Mouse (Mus musculus): Measurements from ENCODE around the gene Tmem243. TPM values are rescaled to one million over a fixed set of nuclear protein-coding genes. Genes with fewer than 3 reads are reported as not detected.
"Not testable (repeated sequence)": the region's sequence is repeated elsewhere in the genome, so short reads cannot be mapped to it uniquely, and the experiment has no call there.

Tmem243 gene
- total RNA-seq, 4 experiments from 2014 or later = 9.5 to 12.1 (median 10.8) TPM

DNA sequence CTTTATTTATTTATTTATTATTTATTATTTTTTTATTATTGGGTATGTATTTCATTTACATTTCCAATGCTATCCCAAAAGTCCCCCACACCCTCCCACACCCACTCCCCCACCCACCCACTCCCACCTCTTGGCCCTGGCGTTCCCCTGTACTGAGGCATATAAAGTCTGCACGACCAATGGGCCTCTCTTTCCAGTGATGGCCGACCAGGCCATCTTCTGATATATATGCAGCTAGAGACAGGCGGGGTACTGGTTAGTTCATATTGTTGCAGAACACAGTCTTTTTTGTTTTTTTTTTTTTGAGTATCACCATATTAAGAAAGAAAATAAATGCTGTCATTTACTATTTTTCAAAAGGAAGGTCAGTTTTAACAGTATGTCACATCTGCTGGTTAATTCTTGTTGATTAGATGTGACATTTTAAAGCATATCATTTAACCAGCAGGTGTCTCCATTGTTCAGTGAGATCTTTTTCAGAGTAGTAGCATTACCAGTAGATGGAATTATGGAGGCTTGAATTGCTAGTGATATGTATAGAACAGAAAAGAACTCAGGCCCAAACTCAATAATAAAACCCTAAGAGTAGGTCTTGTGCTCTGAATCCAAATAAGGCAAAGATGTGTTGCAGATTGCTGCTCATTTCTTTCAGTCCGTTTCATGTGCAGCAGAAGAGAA lies 69.0 kb downstream of the Tmem243 start:
- DNase-seq (ENCODE audit: low spot score in 2 of 2) = not testable (repeated sequence)

DNA sequence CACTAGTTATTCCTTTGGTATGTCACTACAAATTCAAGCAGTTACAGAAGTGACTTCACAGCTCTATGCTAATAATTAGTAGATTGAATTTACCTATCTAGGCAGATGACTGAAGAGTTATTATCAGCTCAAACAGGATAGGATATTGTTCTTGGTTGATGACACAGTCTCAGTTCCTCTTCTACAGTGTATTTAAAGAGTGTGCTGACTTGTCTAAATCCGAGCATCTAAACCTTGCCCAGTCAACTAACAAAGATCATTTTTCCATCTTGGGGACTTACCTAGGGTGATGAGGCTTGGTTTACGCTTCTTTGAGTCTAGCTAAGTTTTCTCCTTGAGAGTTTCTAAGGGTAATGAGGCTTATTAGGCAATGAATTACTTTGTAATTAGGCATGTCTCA lies 72.8 kb downstream of the Tmem243 start:
- DNase-seq (ENCODE audit: low spot score in 2 of 2) = no peak

DNA sequence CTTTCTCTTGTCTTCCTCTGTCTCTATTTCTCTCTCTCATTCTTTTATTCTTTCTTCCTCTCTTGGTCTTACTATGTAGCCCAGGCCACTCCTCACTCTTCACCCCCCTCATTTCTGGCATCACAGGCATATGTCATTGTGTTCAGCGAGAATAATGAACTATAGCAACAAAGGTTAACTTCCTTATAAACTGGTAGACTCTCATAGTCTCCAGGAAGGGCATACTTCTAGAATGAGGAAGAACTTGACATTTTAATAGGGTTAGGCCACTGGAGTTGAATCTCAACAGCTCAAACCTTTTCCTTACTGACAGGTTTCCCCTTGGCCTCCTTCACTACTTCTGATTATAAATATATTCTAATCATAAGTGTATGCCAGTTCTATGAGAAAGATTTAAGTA lies 86.0 kb downstream of the Tmem243 start:
- DNase-seq (ENCODE audit: low spot score in 2 of 2) = no peak

Other genes starting within 250 kb of the Tmem243 start
- gene Abcb4, start 207.0 kb upstream of the Tmem243 start, total RNA-seq (2022) = 100 to 1,000 TPM in 1 of 4 experiments, 10 to 100 TPM in 3; 87.8 to 101 (median 94.9) TPM
- 10 to 100 TPM; 24.6 to 34.9 (median 30.6) TPM for gene Crot, start 103.3 kb upstream of the Tmem243 start, total RNA-seq (2022)
- 1 to 10 TPM; 6.1 to 8.6 (median 6.8) TPM for gene Dmtf1, start 61.1 kb downstream of the Tmem243 start, total RNA-seq (2022)
- gene 9330182L06Rik, start 165.4 kb downstream of the Tmem243 start, total RNA-seq (2022) = under 1 TPM in 2 of 4 experiments, not detected in 2; 0.13 to 0.29 TPM